Mouse (Mus musculus) subcutaneous adipose tissue, adult 2 months (tissue): ENCODE data around the gene Abl1. TPM values are rescaled to one million over a fixed set of nuclear protein-coding genes. Genes with fewer than 3 reads are reported as not detected.

Experiments
- polyA plus RNA-seq: library from polyadenylated mRNA; depleted of rRNA; stranded (reverse); fragments of >200 nt; gene quantifications from 2 replicates; pipeline ENCODE4 v1.2.3, GENCODE M21; 2012; ENCODE audit warnings: low replicate concordance; rRNA removed

The Abl1 gene
- polyA plus RNA-seq, result 46.5 and 89.6 TPM in 2 replicates

DNA sequence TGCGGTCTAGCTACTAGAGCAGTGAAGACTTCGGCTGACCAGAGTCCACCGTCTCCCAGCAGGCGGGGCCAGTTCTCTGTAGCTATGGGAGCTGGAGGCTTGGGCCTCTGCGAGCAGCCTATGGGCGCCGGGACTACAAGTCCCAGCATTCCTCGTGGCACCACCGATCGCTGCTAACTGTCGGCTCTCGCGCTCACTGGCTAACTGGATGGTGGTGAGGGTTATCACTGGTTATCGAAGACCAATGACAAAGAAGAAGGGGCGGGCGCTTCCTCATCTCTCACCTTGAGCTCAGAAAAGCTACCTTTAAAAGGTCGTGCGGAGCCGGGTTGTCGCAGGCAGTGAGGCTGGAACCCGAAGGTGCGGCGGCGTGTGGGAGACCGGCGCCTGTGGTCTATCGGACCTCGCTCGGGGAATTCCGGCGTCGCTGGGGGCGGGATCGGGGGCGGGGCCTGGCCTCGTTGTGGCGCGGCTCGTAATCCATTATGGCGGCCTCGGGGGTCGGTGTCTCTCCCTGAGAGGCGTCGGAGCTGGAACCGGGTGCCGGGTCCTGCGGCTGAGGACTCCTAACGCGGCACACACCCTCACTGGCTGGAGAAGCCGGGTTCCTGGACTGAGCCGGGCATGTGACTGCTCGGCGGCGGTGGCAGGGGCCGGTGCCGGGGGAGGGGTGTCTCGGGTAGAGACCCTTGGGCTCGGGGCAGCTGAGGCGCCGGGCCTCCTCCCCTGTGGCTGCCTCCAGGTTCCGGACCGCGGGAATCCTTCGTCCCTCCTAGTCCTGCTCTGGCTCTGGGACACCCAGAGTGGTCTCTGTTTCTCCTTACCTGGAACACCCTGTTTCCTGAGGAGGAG is at the start of gene Abl1:
Gene Abl1, plus strand, starts transcription at position 303 of the 852 bp plus-strand sequence.

DNA sequence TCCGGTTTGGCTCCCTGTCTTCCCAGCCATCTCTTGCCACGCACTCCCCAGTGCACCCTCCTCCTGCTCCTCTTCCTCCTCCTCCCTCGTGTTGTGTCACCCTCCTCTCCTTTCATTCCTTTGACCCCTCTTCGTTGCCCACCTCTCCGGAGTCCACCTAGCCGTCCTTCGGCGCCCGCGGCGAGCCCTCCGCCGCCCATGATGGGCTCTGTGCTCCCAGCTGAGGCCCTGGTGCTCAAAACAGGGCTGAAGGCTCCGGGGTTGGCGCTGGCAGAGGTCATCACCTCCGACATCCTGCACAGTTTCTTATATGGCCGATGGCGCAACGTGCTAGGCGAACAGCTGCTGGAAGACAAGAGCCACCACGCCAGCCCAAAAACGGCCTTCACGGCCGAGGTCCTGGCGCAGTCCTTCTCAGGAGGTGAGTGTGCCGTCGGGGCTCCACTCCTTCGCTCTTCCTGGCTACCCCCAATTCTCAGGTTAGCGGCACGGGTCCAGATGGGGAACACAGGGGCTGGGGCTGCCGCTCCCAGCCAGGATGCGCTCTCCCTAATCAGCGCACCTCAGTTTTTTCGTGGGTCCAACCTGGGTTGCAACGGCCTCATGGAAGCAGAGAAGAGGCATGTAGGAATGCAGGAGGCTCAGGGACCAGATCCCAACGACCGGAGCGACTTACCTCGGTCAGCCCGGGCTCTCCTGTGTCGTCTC is 48.1 kb upstream of the Abl1 start, which contains the start of gene Prdm12:
Gene Prdm12, plus strand, starts transcription at position 137 of the 708 bp plus-strand sequence.

DNA sequence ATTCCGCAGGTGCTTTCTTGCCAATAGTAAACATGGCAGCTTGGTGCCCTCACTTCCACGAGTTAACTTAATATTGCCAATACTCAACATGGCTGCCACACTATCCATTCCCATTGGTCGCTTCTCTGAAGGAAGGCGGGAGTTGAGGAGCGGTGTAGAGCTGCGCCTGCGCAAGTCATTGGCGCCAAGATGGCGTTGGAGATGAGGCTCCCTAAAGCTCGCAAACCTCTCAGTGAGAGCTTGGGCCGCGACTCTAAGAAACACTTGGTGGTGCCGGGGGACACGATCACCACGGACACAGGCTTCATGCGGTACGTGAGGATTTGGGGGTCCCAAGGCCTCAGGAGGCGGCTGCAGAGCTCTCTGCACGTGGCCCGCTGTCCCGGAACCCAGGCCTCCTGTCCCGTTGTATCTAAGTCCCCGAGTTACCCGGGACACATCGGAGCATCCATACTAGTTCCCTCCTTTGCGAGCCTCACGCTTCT is 17.6 kb upstream of the Abl1 start, which contains the start of gene Exosc2:
Gene Exosc2, plus strand, starts transcription at position 165 of the 485 bp plus-strand sequence.

DNA sequence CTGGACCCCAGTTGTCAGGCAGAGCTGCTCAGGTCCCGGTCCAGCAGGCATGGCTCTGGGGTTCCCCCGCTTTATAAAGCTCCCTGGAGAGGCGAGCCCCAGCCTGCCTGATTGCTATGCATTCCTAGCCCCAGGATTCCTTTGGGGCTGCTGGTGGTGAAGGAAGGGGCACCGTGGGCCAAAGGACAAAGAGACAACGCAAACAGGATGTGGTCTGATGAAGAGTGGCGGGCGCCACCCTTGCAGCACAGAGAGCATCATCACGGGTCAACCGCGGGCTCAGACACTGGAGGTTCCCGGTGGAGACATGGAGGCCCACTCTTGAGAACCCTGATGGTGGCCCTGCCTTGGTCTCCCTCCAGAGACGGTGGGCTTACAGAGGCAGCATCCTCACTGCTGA is 122.3 kb downstream of the Abl1 start, which contains the start of gene Qrfp:
Gene Qrfp, minus strand, starts transcription at position 137 of the 400 bp plus-strand sequence.

DNA sequence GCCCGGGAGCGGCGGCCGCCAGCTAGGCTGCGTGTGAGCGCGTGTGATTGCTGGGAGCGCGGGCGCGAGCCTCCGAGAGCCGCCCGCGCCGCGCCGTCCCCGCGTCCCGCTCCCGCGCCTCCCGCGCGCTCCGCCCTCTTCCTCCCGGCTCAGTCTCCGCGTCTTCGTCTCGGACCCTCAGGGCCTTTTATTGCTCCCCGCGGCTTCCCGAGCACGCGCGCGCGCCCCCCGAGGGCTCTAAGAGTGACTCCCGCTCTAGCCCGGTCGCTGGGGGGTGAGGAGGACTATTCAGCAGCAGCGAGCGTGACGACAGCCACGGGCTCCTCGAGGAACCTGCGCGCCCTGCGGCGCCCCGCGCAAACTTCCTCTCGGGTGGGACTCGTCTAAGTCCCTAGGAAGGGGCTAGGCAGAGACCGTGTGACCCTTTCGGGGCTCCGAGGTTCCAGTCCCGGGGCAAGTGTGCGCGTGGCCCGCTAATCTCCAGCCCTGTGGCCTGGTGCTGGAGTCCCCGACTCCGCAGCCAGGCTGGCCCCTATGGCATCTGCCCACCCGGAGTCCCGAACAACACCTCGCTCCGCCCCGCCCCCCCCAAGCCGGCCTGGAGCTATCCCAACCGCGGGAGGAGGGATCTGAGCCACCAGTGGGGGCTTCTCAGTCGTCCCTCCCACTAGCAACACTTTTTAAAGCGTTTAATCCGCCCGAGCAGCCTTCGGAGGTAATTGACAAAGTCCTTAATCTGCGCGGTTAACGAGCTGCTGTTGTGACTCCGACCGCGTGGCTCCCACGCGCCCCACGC is 157.9 kb downstream of the Abl1 start, which contains the start of gene Fibcd1:
Gene Fibcd1, minus strand, starts transcription at position 110 of the 796 bp plus-strand sequence.

Other genes starting within 250 kb of the Abl1 start
- gene Ass1, start 218.2 kb upstream of the Abl1 start, polyA plus RNA-seq, result 6.0 and 10.6 TPM in 2 replicates
- gene Fubp3, start 115.7 kb upstream of the Abl1 start, polyA plus RNA-seq, result 21.6 and 57.6 TPM in 2 replicates
- gene Prdm12, start 48.3 kb upstream of the Abl1 start, polyA plus RNA-seq, result not detected in 2 replicates
- gene Exosc2, start 17.7 kb upstream of the Abl1 start, polyA plus RNA-seq, result 11.1 and 22.7 TPM in 2 replicates
- 0.04 and 0.05 TPM in 2 replicates for gene Qrfp, start 122.2 kb downstream of the Abl1 start, polyA plus RNA-seq
- gene Fibcd1, start 157.6 kb downstream of the Abl1 start, polyA plus RNA-seq, result 0.03 TPM in 1 of 2 replicates, not detected in the other
- 5.0 and 25.4 TPM in 2 replicates for gene Lamc3, start 198.9 kb downstream of the Abl1 start, polyA plus RNA-seq